Mouse (Mus musculus): ENCODE data around the gene Gm20547. TPM values are rescaled to one million over a fixed set of nuclear protein-coding genes. Genes with fewer than 3 reads are reported as not detected.

The Gm20547 gene
- polyA plus RNA-seq (2012; rRNA removed), result 0.06 TPM in 1 of 2 replicates, not detected in the other

DNA sequence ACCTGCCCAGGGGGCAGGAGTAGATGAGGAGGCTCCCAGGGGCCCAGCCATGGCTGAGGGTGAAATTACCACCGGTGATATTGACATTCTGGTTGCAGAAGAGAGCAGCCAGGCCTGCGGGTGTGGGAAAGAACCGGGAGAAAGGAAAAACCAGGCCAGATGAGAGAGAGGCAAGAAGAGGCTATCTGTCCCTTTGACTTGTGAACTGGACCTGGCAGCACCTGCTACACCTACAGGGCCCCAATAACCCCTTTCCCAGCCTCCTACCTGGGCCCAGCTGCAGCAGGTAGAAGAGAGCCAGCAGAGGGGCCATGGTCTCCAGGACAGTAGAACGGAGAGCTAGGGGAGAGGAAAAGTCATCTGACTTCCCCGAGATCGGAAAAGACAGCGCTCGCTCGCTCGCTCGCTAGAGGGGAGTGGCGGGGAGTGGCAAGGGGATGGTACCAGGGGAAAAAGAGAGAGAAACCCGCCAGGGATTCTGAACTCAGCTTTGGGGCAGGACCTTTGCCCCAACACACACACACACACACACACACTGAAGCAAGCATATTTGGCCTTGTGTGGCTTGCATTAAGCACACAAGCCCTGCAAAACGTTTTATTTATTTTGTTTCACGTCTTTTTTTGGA lies at the start of gene Gm20547:
TSS of gene Gm20547 (minus strand) at position 360 of the 628 bp plus-strand sequence.

DNA sequence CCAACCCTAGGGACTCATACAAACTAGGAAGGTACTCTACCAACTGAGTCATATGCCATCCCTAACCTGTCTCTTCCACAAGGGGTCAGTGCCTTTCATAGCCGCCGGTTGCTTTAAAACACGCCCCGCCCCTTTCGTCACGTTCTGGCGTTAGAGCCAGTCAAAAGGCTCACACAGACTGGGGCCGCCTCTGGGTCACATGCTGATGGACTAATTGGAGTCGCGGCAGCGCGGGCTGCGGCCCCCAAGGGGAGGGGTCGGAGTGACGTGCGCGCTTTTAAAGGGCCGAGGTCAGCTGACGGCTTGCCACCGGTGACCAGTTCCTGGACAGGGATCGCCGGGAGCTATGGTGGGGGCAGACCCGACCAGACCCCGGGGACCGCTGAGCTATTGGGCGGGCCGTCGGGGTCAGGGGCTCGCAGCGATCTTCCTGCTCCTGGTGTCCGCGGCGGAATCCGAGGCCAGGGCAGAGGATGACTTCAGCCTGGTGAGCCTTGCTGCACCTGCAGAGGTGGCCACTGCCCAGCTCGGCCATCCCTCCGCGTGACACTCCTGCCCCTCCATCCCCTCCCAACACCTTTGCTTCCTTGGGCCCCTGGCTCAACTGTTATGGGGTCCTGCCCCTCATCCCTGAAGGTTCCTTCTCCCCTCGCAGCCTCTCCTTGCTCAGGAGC lies 49.4 kb upstream of the Gm20547 start, which contains the start of gene Neu1:
TSS of gene Neu1 (plus strand) at position 193 of the 674 bp plus-strand sequence.

DNA sequence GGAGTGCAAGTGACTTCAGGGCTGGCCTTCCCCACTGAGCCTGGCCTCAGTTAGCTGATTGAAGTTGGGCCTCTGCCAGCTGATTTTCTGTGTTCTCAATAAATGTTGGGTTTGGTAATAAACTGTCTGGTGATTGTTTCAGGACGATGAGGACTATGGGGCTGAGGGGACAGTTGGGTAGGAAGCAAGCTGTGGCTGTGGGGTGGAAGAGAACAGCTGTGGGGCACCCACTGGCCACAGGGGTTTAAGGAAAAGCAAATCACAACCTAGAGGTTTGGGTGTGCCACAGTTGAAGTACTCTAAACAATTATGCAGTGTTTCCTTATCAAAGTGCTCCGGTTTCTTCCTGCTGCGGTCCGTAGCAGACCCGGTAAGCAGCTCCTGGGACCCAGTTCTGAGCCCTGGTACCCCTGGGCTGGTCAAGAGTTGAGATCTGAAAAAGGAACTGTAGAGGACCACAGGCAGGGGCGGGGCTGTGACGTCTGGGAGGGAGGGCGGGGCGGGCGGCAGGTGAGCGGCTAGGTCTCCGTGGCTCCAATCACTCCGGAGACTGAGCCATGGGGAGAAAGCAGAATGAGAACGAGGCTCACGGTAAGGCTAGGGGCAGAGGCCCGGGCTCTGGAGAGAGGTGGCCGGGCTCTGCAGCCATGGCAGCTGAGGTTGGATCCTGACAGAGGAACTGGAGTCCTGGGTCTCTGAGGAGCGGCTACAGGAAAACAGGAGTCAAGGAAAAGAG lies 32.3 kb upstream of the Gm20547 start, which contains the start of gene Slc44a4:
TSS of gene Slc44a4 (plus strand) at position 537 of the 736 bp plus-strand sequence.

DNA sequence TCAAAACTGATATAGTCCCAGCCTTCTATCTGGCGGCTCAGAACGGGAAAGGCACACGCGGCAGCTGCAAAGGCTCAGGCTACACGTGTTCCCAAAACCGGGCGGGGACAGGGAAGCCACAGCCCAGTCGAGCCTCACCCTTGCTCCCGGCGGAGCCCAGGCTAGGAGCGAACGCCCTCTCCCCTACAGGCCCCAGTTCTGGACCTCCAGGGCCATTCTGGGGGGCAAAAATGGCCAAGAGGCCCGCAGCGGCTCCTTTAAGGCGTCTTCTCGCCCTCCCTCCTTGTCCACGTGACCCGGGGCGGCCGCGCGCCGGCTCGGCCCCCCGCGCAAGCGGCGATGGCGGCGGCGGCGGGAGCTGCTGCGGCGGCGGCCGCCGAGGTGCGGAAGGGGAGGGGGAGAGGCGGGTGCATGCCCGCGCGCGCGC lies 16.3 kb upstream of the Gm20547 start, which contains the start of the genes C2 and Ehmt2:
TSS of gene C2 (minus strand) at position 106 of the 427 bp plus-strand sequence.
TSS of gene Ehmt2 (plus strand) at position 310 of the 427 bp plus-strand sequence.

DNA sequence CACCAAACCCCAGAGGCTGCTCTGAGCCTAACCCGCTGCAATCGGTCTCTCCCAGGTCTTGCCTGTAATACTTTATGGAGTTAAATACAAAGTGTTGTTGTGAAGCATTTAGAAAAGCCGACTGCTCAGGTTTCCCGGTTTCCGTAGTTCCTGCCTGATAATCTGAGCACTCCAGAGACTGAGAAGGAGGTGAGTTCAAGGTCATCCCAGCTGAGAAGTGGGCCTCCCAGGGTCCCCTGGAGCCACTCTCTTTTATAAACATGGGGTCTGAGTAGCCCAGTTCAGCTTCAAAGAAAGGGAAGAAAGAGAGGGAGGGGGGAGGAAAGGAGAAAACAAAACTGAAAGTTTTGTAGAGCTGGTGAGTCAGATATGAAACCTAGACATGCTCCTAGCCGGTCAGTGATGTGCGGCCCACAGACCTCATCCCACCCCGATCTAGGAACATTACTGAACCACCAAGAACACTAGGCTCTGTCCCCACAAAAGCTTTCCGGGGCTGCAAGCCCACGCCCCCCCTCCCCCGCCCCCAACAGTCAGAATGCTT lies 2.4 kb downstream of the Gm20547 start, which contains the start of gene Zbtb12:
TSS of gene Zbtb12 (plus strand) at position 148 of the 544 bp plus-strand sequence.

DNA sequence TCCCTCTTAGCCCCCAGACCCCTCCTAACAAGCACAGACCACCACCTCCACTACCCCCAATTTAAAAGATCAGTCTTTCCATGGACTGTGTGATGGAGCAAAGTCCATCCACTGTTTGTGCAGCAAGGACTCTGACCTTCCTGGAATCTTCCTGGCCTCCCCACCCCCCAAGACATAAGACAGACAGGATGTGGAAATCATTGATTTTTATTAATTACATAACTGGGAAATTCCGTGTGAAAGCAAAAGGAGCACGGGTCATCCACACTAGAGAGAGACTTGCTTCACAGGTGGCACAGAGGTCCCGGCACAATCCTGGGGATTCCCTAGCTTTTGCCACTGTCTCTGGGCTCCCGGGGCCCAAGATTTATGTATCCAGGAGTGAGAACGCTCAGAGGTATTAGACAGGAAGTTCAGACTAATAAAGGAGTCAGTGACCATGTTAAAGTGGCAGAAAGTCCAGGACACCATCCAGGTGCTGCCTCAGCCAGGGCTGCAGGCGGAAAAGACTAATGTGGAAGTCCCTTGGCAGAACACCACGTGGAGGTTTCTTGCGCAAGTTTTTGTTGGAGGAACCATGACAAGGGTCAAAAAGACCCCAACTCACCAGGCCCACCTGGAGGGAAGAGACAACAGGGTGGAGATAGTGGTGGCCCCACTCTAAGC lies 19.3 kb downstream of the Gm20547 start, which contains the start of gene Cfb:
TSS of gene Cfb (minus strand) at position 103 of the 666 bp plus-strand sequence.

DNA sequence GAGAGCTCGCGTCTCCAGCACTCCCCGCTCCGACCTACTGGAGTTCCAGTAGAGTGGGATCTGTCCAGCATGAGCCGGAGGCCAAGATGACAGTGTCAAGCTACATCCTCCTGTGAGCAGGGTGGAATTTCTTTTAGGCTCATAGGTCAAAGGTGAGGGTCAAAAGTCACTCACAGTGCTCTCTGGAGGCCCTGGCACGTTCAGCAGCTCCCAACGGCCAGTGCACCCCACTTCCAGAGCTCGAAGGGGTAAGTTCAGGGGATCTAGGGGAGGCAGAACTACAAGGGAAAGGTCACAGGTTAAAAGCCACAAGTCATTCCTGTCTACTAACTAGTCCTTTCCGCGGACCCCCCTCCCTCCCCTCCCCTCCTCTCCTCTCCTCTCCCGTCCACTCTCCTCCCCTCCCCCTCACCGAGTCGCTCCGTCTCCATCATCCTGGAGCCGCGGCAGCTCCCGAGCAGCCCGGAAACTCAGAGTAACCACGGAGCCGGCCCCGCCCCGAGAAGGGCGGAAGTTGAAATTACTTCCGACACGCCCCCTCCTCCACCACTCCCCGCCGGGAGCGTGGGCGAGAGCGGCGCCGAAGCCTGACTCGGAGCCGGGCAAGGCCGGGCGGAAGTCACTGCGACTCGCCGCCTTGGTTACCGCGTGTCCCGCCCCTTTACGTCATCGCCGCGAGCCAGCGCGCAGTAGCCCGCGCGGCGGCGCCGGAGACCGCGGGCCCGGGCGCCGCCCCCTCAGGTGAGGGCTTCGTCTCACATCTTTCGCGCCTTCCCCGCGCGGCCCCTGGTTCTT lies 31.9 kb downstream of the Gm20547 start, which contains the start of the genes Skiv2l and Nelfe:
TSS of gene Skiv2l (minus strand) at position 489 of the 795 bp plus-strand sequence.
TSS of gene Nelfe (plus strand) at position 670 of the 795 bp plus-strand sequence.

DNA sequence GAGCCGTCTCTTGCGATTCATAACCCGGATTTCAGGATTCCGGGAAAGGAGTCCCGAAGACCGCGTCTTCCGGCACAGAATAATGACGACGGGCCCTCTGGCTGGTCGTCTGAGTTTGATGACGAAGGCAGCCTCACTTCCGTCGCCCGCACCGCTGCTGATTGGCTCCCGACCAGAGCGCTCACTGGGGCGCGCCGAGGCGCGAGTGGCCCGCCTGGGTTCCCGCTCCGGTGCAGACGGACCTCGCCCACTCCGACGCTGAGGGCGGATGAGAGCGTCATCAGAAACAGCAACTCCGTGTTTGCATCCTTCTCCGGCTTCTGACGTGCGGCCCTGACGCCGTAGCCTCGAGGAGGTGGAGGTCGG lies 45.0 kb downstream of the Gm20547 start, which contains the start of the genes Stk19 and Dxo:
TSS of gene Stk19 (minus strand) at position 90 of the 366 bp plus-strand sequence.
TSS of gene Dxo (plus strand) at position 164 of the 366 bp plus-strand sequence.

Other genes with a start within 250 kb of the Gm20547 start
- gene Fkbpl, start 237.3 kb downstream of the Gm20547 start, polyA plus RNA-seq (2012; rRNA removed), result 2.6 and 5.9 TPM in 2 replicates
- gene Atf6b, start 234.9 kb downstream of the Gm20547 start, polyA plus RNA-seq (2012; rRNA removed), result 121 and 125 TPM in 2 replicates
- gene Tnxb, start 211.5 kb downstream of the Gm20547 start, polyA plus RNA-seq (2012; rRNA removed), result 47.5 and 63.3 TPM in 2 replicates
- 35.2 and 35.5 TPM in 2 replicates for gene C4b, start 138.2 kb downstream of the Gm20547 start, polyA plus RNA-seq (2012; rRNA removed)
- 1.5 and 2.7 TPM in 2 replicates for gene Cyp21a1, start 77.5 kb downstream of the Gm20547 start, polyA plus RNA-seq (2012; rRNA removed)
- gene Stk19, start 45.1 kb downstream of the Gm20547 start, polyA plus RNA-seq (2012; rRNA removed), result 56.5 and 60.0 TPM in 2 replicates
- gene Dxo, start 45.0 kb downstream of the Gm20547 start, polyA plus RNA-seq (2012; rRNA removed), result 45.2 and 55.1 TPM in 2 replicates
- 114 and 120 TPM in 2 replicates for gene Skiv2l, start 31.8 kb downstream of the Gm20547 start, polyA plus RNA-seq (2012; rRNA removed)
- gene Nelfe, start 31.7 kb downstream of the Gm20547 start, polyA plus RNA-seq (2012; rRNA removed), result 24.5 and 28.4 TPM in 2 replicates
- gene Cfb, start 19.5 kb downstream of the Gm20547 start, polyA plus RNA-seq (2012; rRNA removed), result 16.7 and 26.4 TPM in 2 replicates
- 31.4 and 37.2 TPM in 2 replicates for gene Zbtb12, start 2.6 kb downstream of the Gm20547 start, polyA plus RNA-seq (2012; rRNA removed)
- 44.6 and 48.4 TPM in 2 replicates for gene C2, start 16.2 kb upstream of the Gm20547 start, polyA plus RNA-seq (2012; rRNA removed)
- 397 and 463 TPM in 2 replicates for gene Ehmt2, start 16.4 kb upstream of the Gm20547 start, polyA plus RNA-seq (2012; rRNA removed)
- gene Slc44a4, start 32.4 kb upstream of the Gm20547 start, polyA plus RNA-seq (2012; rRNA removed), result 10.4 and 10.5 TPM in 2 replicates
- 41.7 and 43.1 TPM in 2 replicates for gene Neu1, start 49.2 kb upstream of the Gm20547 start, polyA plus RNA-seq (2012; rRNA removed)
- gene Hspa1b, start 77.2 kb upstream of the Gm20547 start, polyA plus RNA-seq (2012; rRNA removed), result 132 and 153 TPM in 2 replicates
- 1.1 TPM in 1 of 2 replicates, not detected in the other for gene Gm20481, start 87.9 kb upstream of the Gm20547 start, polyA plus RNA-seq (2012; rRNA removed)
- 71.2 and 74.4 TPM in 2 replicates for gene Hspa1a, start 90.1 kb upstream of the Gm20547 start, polyA plus RNA-seq (2012; rRNA removed)
- 0.28 and 0.47 TPM in 2 replicates for gene Hspa1l, start 90.7 kb upstream of the Gm20547 start, polyA plus RNA-seq (2012; rRNA removed)
- 107 and 128 TPM in 2 replicates for gene Lsm2, start 99.8 kb upstream of the Gm20547 start, polyA plus RNA-seq (2012; rRNA removed)
- gene Vars, start 118.9 kb upstream of the Gm20547 start, polyA plus RNA-seq (2012; rRNA removed), result 349 and 387 TPM in 2 replicates
- gene Vwa7, start 134.5 kb upstream of the Gm20547 start, polyA plus RNA-seq (2012; rRNA removed), result 1.6 and 1.7 TPM in 2 replicates
- gene Sapcd1, start 146.0 kb upstream of the Gm20547 start, polyA plus RNA-seq (2012; rRNA removed), result 2.2 and 3.1 TPM in 2 replicates
- 2.8 and 3.2 TPM in 2 replicates for gene Msh5, start 164.7 kb upstream of the Gm20547 start, polyA plus RNA-seq (2012; rRNA removed)
- 134 and 150 TPM in 2 replicates for gene Clic1, start 167.9 kb upstream of the Gm20547 start, polyA plus RNA-seq (2012; rRNA removed)
- 113 and 116 TPM in 2 replicates for gene Ddah2, start 177.0 kb upstream of the Gm20547 start, polyA plus RNA-seq (2012; rRNA removed)
- gene Ly6g6c, start 183.3 kb upstream of the Gm20547 start, polyA plus RNA-seq (2012; rRNA removed), result not detected in 2 replicates
- gene Mpig6b, start 184.1 kb upstream of the Gm20547 start, polyA plus RNA-seq (2012; rRNA removed), result 0.25 and 0.36 TPM in 2 replicates
- gene Ly6g6e, start 194.9 kb upstream of the Gm20547 start, polyA plus RNA-seq (2012; rRNA removed), result 13.7 and 17.0 TPM in 2 replicates
- 7.4 and 8.5 TPM in 2 replicates for gene Ly6g6d, start 196.0 kb upstream of the Gm20547 start, polyA plus RNA-seq (2012; rRNA removed)
- not detected in 2 replicates for gene Ly6g6f, start 203.6 kb upstream of the Gm20547 start, polyA plus RNA-seq (2012; rRNA removed)
- gene Abhd16a, start 207.2 kb upstream of the Gm20547 start, polyA plus RNA-seq (2012; rRNA removed), result 223 and 260 TPM in 2 replicates
- gene Ly6g5c, start 226.2 kb upstream of the Gm20547 start, polyA plus RNA-seq (2012; rRNA removed), result not detected in 2 replicates
- gene Ly6g5b, start 233.4 kb upstream of the Gm20547 start, polyA plus RNA-seq (2012; rRNA removed), result 1.5 and 2.3 TPM in 2 replicates
- 17.4 and 20.2 TPM in 2 replicates for gene Gpank1, start 239.4 kb upstream of the Gm20547 start, polyA plus RNA-seq (2012; rRNA removed)
- 246 and 449 TPM in 2 replicates for gene Csnk2b, start 240.0 kb upstream of the Gm20547 start, polyA plus RNA-seq (2012; rRNA removed)
- 7.9 and 13.4 TPM in 2 replicates for gene D17H6S53E, start 244.3 kb upstream of the Gm20547 start, polyA plus RNA-seq (2012; rRNA removed)